ENCODE assay signal across 10 mouse cellular contexts in genomic region chr7:139251881-139252301, GRCm38 (mm10). TPM values are rescaled to one million over a fixed set of nuclear protein-coding genes. Genes with fewer than 3 reads are reported as not detected.
A peak's percentile ranks its signal among the peaks of the same experiment; 100 is the strongest.
DNase-seq lines count a peak whose midpoint lies in the region; ATAC-seq and TF ChIP-seq lines count a peak whose summit lies in the region.
"Had no signal": no experiment of that assay in that cellular context is flagged by ENCODE, and none has a peak within 500 bp of the region (broad histone marks: within the 10 kb centered on the region; RNA-seq: fewer than 3 reads in every experiment).

No protein-coding gene starts in this region.

- ATAC-seq in forebrain, postnatal 0 days: no peak
- ATAC-seq in forebrain, embryonic 16.5 days: no peak

- H3K9ac ChIP-seq in forebrain, postnatal 0 days: no peak overlapping the region
- H3K9ac ChIP-seq in forebrain, embryonic 16.5 days (replicated peaks; ENCODE audit: low read depth, low read length): no peak overlapping the region
- H3K9ac ChIP-seq in heart, adult 2 months (ENCODE audit: low read depth, low read length): peak overlapping the region; percentile 40; the same call in 1 of the 2 replicates
- H3K9ac ChIP-seq: embryonic facial prominence, embryonic 12.5 days; midbrain, embryonic 12.5 days had no signal

- intact Hi-C loops in heart, adult 2 months (cut with DNase I): no loop called here

- 63% methylated on average over 5 of the region's 5 CpGs for WGBS in forebrain, postnatal 0 days
- 68% methylated on average over 5 of the region's 5 CpGs for WGBS in forebrain, embryonic 16.5 days
- WGBS in heart, adult 2 months: 31% methylated on average over 5 of the region's 5 CpGs
- 31% methylated on average over 5 of the region's 5 CpGs for WGBS in kidney, adult 2 months

- H3K36me3 ChIP-seq in forebrain, postnatal 0 days (ENCODE audit: insufficient read depth): no peaks in the 10 kb centered on the region; the same call in 1 of the 2 replicates
- H3K36me3 ChIP-seq in forebrain, embryonic 16.5 days (ENCODE audit: control insufficient read depth, insufficient read depth): no peaks in the 10 kb centered on the region
- peaks cover 3% of the 10 kb centered on the region for H3K36me3 ChIP-seq in heart, adult 2 months (ENCODE audit: control insufficient read depth, insufficient read depth, low read length)
- no peaks in the 10 kb centered on the region for H3K36me3 ChIP-seq in kidney, adult 2 months (ENCODE audit: control insufficient read depth, insufficient read depth, low read length)

- no peak for TF ChIP-seq CTCF in forebrain, postnatal 0 days (IDR thresholded peaks at IDR 0.05; ENCODE audit: low read depth)
- no peak for TF ChIP-seq CTCF in heart, adult 2 months (IDR thresholded peaks at IDR 0.05)
- no peak for TF ChIP-seq CTCF in kidney, adult 2 months (conservative IDR thresholded peaks at IDR 0.05; ENCODE audit: insufficient read depth, insufficient read length, low read depth, low read length)

- no peak overlapping the region for H3K4me2 ChIP-seq in forebrain, postnatal 0 days (ENCODE audit: low read depth)
- H3K4me2 ChIP-seq in forebrain, embryonic 16.5 days (ENCODE audit: low read length): no peak overlapping the region
- H3K4me2 ChIP-seq: embryonic facial prominence, embryonic 12.5 days; midbrain, embryonic 12.5 days had no signal

- no peak for TF ChIP-seq EP300 in heart, adult 2 months (IDR thresholded peaks at IDR 0.05; ENCODE audit: insufficient read depth, low read depth, low read length)

- DNase-seq in forebrain, postnatal 0 days: peak; percentile 43
- peak; percentile 92 for DNase-seq in MN1 (ENCODE audit: low spot score)
- peak; percentile 71 to 75 for DNase-seq in heart, adult 2 months
- DNase-seq in kidney, adult 2 months: peak; percentile 79
- peak; percentile 78 to 89 for DNase-seq in lung, postnatal 4 days
- DNase-seq in thymus, postnatal 25 days: no peak
- DNase-seq in thymus, postnatal 14 days: no peak

- H3K4me3 ChIP-seq in forebrain, postnatal 0 days (ENCODE audit: low read depth, low read length): no peak overlapping the region
- H3K4me3 ChIP-seq in forebrain, embryonic 16.5 days (replicated peaks; ENCODE audit: low read length): no peak overlapping the region
- no peak overlapping the region for H3K4me3 ChIP-seq in heart, adult 2 months
- no peak overlapping the region for H3K4me3 ChIP-seq in kidney, adult 2 months (ENCODE audit: insufficient read depth, low read depth, low read length)
- H3K4me3 ChIP-seq: embryonic facial prominence, embryonic 12.5 days; midbrain, embryonic 12.5 days had no signal

- H3K4me1 ChIP-seq in forebrain, postnatal 0 days (ENCODE audit: insufficient read depth): peaks cover 22% of the 10 kb centered on the region
- peaks cover 25% of the 10 kb centered on the region for H3K4me1 ChIP-seq in forebrain, embryonic 16.5 days (replicated peaks; ENCODE audit: control insufficient read depth, insufficient read depth, low read length)
- peaks cover 44% of the 10 kb centered on the region for H3K4me1 ChIP-seq in heart, adult 2 months (ENCODE audit: control insufficient read depth, insufficient read depth, low read length)
- peaks cover 11% of the 10 kb centered on the region; the same call in 1 of the 2 replicates for H3K4me1 ChIP-seq in kidney, adult 2 months (ENCODE audit: control insufficient read depth, insufficient read depth, low read length)

- H3K27ac ChIP-seq in forebrain, postnatal 0 days (ENCODE audit: low read depth, low read length): no peak overlapping the region
- no peak overlapping the region for H3K27ac ChIP-seq in forebrain, embryonic 16.5 days (ENCODE audit: low read length)
- peak overlapping the region; percentile 58 for H3K27ac ChIP-seq in heart, adult 2 months
- H3K27ac ChIP-seq in kidney, adult 2 months (ENCODE audit: insufficient read depth, low read depth, low read length): peak overlapping the region; percentile 44
- H3K27ac ChIP-seq: embryonic facial prominence, embryonic 12.5 days; midbrain, embryonic 12.5 days had no signal

- no peaks in the 10 kb centered on the region; the same call in 1 of the 2 replicates for H3K27me3 ChIP-seq in forebrain, postnatal 0 days (ENCODE audit: insufficient read depth, low read length)
- H3K27me3 ChIP-seq in forebrain, embryonic 16.5 days (replicated peaks; ENCODE audit: control insufficient read depth, insufficient read depth, low read length): no peaks in the 10 kb centered on the region
- no peaks in the 10 kb centered on the region for H3K27me3 ChIP-seq in heart, adult 2 months (ENCODE audit: control insufficient read depth, insufficient read depth, low read length)
- no peaks in the 10 kb centered on the region for H3K27me3 ChIP-seq in kidney, adult 2 months (replicated peaks; ENCODE audit: control insufficient read depth, insufficient read depth, low read length)

- no peaks in the 10 kb centered on the region for H3K79me2 ChIP-seq in heart, adult 2 months (replicated peaks; ENCODE audit: control insufficient read depth, insufficient read depth, low read length)

- no peak for TF ChIP-seq POLR2A in heart, adult 2 months (IDR thresholded peaks at IDR 0.05; ENCODE audit: insufficient read depth, low read depth, low read length)
- no peak for TF ChIP-seq POLR2A in kidney, adult 2 months (IDR thresholded peaks at IDR 0.05; ENCODE audit: low read depth, low read length)

- H3K9me3 ChIP-seq in forebrain, postnatal 0 days (ENCODE audit: low read length): no peaks in the 10 kb centered on the region
- H3K9me3 ChIP-seq in forebrain, embryonic 16.5 days (ENCODE audit: control insufficient read depth, low read length): no peaks in the 10 kb centered on the region
- H3K9me3 ChIP-seq: embryonic facial prominence, embryonic 12.5 days; midbrain, embryonic 12.5 days had no signal

RNA-seq across cellular contexts. Expression of gene Pwwp2b, which starts 3.6 kb away (rescaled TPM):
- total RNA-seq in forebrain, postnatal 0 days (2014; rRNA removed): 4.3 and 5.4 TPM in 2 replicates
- 5.6 and 6.3 TPM in 2 replicates for polyA plus RNA-seq in forebrain, postnatal 0 days (2015; fragmentation: Nextera tagmentation; extraction: Ambion mirVana)
- polyA plus RNA-seq in forebrain, embryonic 16.5 days (2015; fragmentation: Nextera tagmentation; extraction: Ambion mirVana): 5.9 and 7.7 TPM in 2 replicates
- total RNA-seq in heart, adult 2 months (2021): 10 to 100 TPM in 1 of 2 experiments, 1 to 10 TPM in 1; 8.9 to 10.2 TPM
- polyA plus RNA-seq in heart, adult 2 months (2012; rRNA removed): 6.8 and 7.5 TPM in 2 replicates
- polyA plus RNA-seq in kidney, adult 2 months (2012; rRNA removed): 7.9 and 8.0 TPM in 2 replicates

RNA-seq across cellular contexts. Expression of gene Stk32c, which starts 38.8 kb away (rescaled TPM):
- 26.3 and 30.7 TPM in 2 replicates for total RNA-seq in forebrain, postnatal 0 days (2014; rRNA removed)
- polyA plus RNA-seq in forebrain, postnatal 0 days (2015; fragmentation: Nextera tagmentation; extraction: Ambion mirVana): 1.7 and 2.8 TPM in 2 replicates
- 1.3 and 2.3 TPM in 2 replicates for polyA plus RNA-seq in forebrain, embryonic 16.5 days (2015; fragmentation: Nextera tagmentation; extraction: Ambion mirVana)
- total RNA-seq in heart, adult 2 months (2021): under 1 TPM; 0.68 to 0.94 TPM
- polyA plus RNA-seq in heart, adult 2 months (2012; rRNA removed): 1.1 and 1.8 TPM in 2 replicates
- 3.1 and 3.2 TPM in 2 replicates for polyA plus RNA-seq in kidney, adult 2 months (2012; rRNA removed)

RNA-seq across cellular contexts. Expression of gene Lrrc27, which starts 39.1 kb away (rescaled TPM):
- total RNA-seq in forebrain, postnatal 0 days (2014; rRNA removed): 2.5 and 8.1 TPM in 2 replicates
- polyA plus RNA-seq in forebrain, postnatal 0 days (2015; fragmentation: Nextera tagmentation; extraction: Ambion mirVana): 4.2 and 5.1 TPM in 2 replicates
- 3.6 and 4.6 TPM in 2 replicates for polyA plus RNA-seq in forebrain, embryonic 16.5 days (2015; fragmentation: Nextera tagmentation; extraction: Ambion mirVana)
- 10 to 100 TPM; 18.9 to 20.6 TPM for total RNA-seq in heart, adult 2 months (2021)
- polyA plus RNA-seq in heart, adult 2 months (2012; rRNA removed): 12.7 and 13.3 TPM in 2 replicates
- polyA plus RNA-seq in kidney, adult 2 months (2012; rRNA removed): 3.3 and 3.7 TPM in 2 replicates

Comparison
In these comparisons a context has a peak if more than half of its experiments do, and no peak if none do; other contexts are left out.
1. DNase-seq: peak in forebrain, postnatal 0 days (single experiment), MN1 (single experiment), heart, adult 2 months (2 of 2), kidney, adult 2 months (single experiment) and lung, postnatal 4 days (2 of 2); none in thymus, postnatal 25 days (single experiment) and thymus, postnatal 14 days (single experiment).
2. H3K27ac ChIP-seq: peak in heart, adult 2 months (single experiment) and kidney, adult 2 months (single experiment); none in forebrain, postnatal 0 days (single experiment) and forebrain, embryonic 16.5 days (single experiment).